In genomic region chr17:56294241-56294640, GRCm38 (mm10) we compare ENCODE assay signal across 29 mouse cellular contexts. TPM values are rescaled to one million over a fixed set of nuclear protein-coding genes. Genes with fewer than 3 reads are reported as not detected.
DNase-seq lines count a peak whose midpoint lies in the region; ATAC-seq and TF ChIP-seq lines count a peak whose summit lies in the region.
"Had no signal": no experiment of that assay in that cellular context is flagged by ENCODE, and none has a peak within 500 bp of the region (broad histone marks: within the 10 kb centered on the region; RNA-seq: fewer than 3 reads in every experiment).

No protein-coding gene starts in this region.

- no peak overlapping the region for H3K4me3 ChIP-seq in hindbrain, embryonic 16.5 days (ENCODE audit: low read length)
- H3K4me3 ChIP-seq in hindbrain, embryonic 12.5 days: no peak overlapping the region
- H3K4me3 ChIP-seq in thymus, adult 2 months (ENCODE audit: control insufficient read depth, insufficient read depth, low read length): no peak overlapping the region
- H3K4me3 ChIP-seq: erythroblast, embryonic 14.5 days; heart, embryonic 15.5 days; left cerebral cortex, adult 2 months; limb, embryonic 12.5 days; liver, embryonic 13.5 days; stomach, embryonic 15.5 days had no signal

- ATAC-seq in hindbrain, embryonic 16.5 days: 0 out of 2 replicates have a peak, but pooled peaks have one; percentile 15
- no peak for ATAC-seq in hindbrain, embryonic 12.5 days (ENCODE audit: low FRiP score)
- ATAC-seq: activated CD4-positive, CD25-positive, alpha-beta regulatory T cell, adult 4 months; forebrain, embryonic 14.5 days; intestine, embryonic 16.5 days; Patski had no signal

- no peak for TF ChIP-seq POLR2A in thymus, adult 2 months (IDR thresholded peaks at IDR 0.05; ENCODE audit: control insufficient read depth, extremely low read depth, insufficient read depth, low read length, poor library complexity)

- no peak overlapping the region for H3K9ac ChIP-seq in hindbrain, embryonic 16.5 days (ENCODE audit: low read depth, low read length)
- no peak overlapping the region for H3K9ac ChIP-seq in hindbrain, embryonic 12.5 days
- H3K9ac ChIP-seq: heart, embryonic 15.5 days; limb, embryonic 12.5 days; liver, embryonic 13.5 days; stomach, embryonic 15.5 days had no signal

- peak overlapping the region; percentile 54; the same call in 1 of the 2 replicates for H3K27ac ChIP-seq in hindbrain, embryonic 16.5 days (ENCODE audit: low read depth, low read length)
- no peak overlapping the region for H3K27ac ChIP-seq in hindbrain, embryonic 12.5 days
- peak overlapping the region; percentile 98 for H3K27ac ChIP-seq in thymus, adult 2 months (ENCODE audit: control insufficient read depth, insufficient read depth, low read length)
- H3K27ac ChIP-seq: heart, embryonic 15.5 days; kidney, postnatal 0 days; left cerebral cortex, adult 2 months; limb, embryonic 12.5 days; liver, embryonic 13.5 days; stomach, embryonic 15.5 days had no signal

- H3K4me1 ChIP-seq in hindbrain, embryonic 16.5 days (ENCODE audit: control insufficient read depth, insufficient read depth, low read depth, low read length): peaks cover 10% of the 10 kb centered on the region
- peaks cover 25% of the 10 kb centered on the region for H3K4me1 ChIP-seq in hindbrain, embryonic 12.5 days
- peaks cover 63% of the 10 kb centered on the region for H3K4me1 ChIP-seq in thymus, adult 2 months (replicated peaks; ENCODE audit: control insufficient read depth, insufficient read depth, low read length)

- H3K4me2 ChIP-seq in hindbrain, embryonic 16.5 days (ENCODE audit: low read length): no peak overlapping the region
- H3K4me2 ChIP-seq in hindbrain, embryonic 12.5 days (replicated peaks): no peak overlapping the region
- H3K4me2 ChIP-seq: heart, embryonic 15.5 days; limb, embryonic 12.5 days; liver, embryonic 13.5 days; stomach, embryonic 15.5 days had no signal

- WGBS in hindbrain, embryonic 16.5 days: 82% methylated on average over 19 of the region's 19 CpGs
- 87% methylated on average over 19 of the region's 19 CpGs for WGBS in hindbrain, embryonic 12.5 days
- 96% methylated on average over 19 of the region's 19 CpGs for WGBS in thymus, adult 2 months

- peak; percentile 27 for DNase-seq in thymus, adult 2 months
- no peak for DNase-seq in thymus, postnatal 10 days (ENCODE audit: low spot score in 2 of 2)
- DNase-seq in cerebellum, adult 8-10 months: peak; percentile 61
- peak; percentile 54 for DNase-seq in thymus, postnatal 4 days
- DNase-seq in adrenal gland, adult 18-20 months (ENCODE audit: low spot score in 2 of 2): no peak
- DNase-seq in adrenal gland, postnatal 25 days: no peak
- DNase-seq: liver, embryonic 13.5 days; midbrain, embryonic 14.5 days had no signal

- H3K27me3 ChIP-seq in hindbrain, embryonic 16.5 days (replicated peaks; ENCODE audit: control insufficient read depth, insufficient read depth, low read length): no peaks in the 10 kb centered on the region
- no peaks in the 10 kb centered on the region for H3K27me3 ChIP-seq in hindbrain, embryonic 12.5 days
- no peaks in the 10 kb centered on the region for H3K27me3 ChIP-seq in thymus, adult 2 months (ENCODE audit: control insufficient read depth, insufficient read depth, low read length)
- H3K27me3 ChIP-seq: heart, embryonic 15.5 days; limb, embryonic 12.5 days; liver, embryonic 13.5 days; Patski; stomach, embryonic 15.5 days had no signal

- no peaks in the 10 kb centered on the region for H3K36me3 ChIP-seq in hindbrain, embryonic 16.5 days (ENCODE audit: control insufficient read depth, insufficient read depth, low read length)
- H3K36me3 ChIP-seq in hindbrain, embryonic 12.5 days: no peaks in the 10 kb centered on the region
- no peaks in the 10 kb centered on the region for H3K36me3 ChIP-seq in thymus, adult 2 months (ENCODE audit: control insufficient read depth, insufficient read depth, low read length)
- H3K36me3 ChIP-seq: heart, embryonic 15.5 days; limb, embryonic 12.5 days; liver, embryonic 13.5 days; stomach, embryonic 15.5 days had no signal

- no peaks in the 10 kb centered on the region for H3K9me3 ChIP-seq in hindbrain, embryonic 16.5 days (ENCODE audit: control insufficient read depth, low read length)
- H3K9me3 ChIP-seq in hindbrain, embryonic 12.5 days (replicated peaks): no peaks in the 10 kb centered on the region
- H3K9me3 ChIP-seq: heart, embryonic 15.5 days; limb, embryonic 12.5 days; liver, embryonic 13.5 days; stomach, embryonic 15.5 days had no signal

- TF ChIP-seq CTCF in thymus, adult 2 months (IDR thresholded peaks at IDR 0.05; ENCODE audit: borderline replicate concordance, control insufficient read depth, extremely low read depth, insufficient read depth, low read length, poor library complexity): 0 out of 2 replicates have a peak, but pooled peaks have one; percentile 38

RNA-seq across cellular contexts. Expression of gene Plin3, which starts 1.6 kb away (rescaled TPM):
- 15.5 and 21.1 TPM in 2 replicates for polyA plus RNA-seq in hindbrain, embryonic 16.5 days (2015; fragmentation: Nextera tagmentation; extraction: Ambion mirVana)
- polyA plus RNA-seq in hindbrain, embryonic 12.5 days (2016; fragmentation: Nextera tagmentation; extraction: Ambion mirVana): 37.1 and 37.2 TPM in 2 replicates
- 29.3 and 33.0 TPM in 2 replicates for polyA plus RNA-seq in thymus, adult 2 months (2012; rRNA removed)
- total RNA-seq in adrenal gland, adult 18-20 months (2021): 10 to 100 TPM; 66.0 to 84.7 TPM
- total RNA-seq in adrenal gland, postnatal 25 days (2021): 59.7 and 102 TPM in 2 replicates

RNA-seq across cellular contexts. Expression of gene Arrdc5, which starts 5.8 kb away (rescaled TPM):
- polyA plus RNA-seq in hindbrain, embryonic 16.5 days (2015; fragmentation: Nextera tagmentation; extraction: Ambion mirVana): not detected in 2 replicates
- polyA plus RNA-seq in hindbrain, embryonic 12.5 days (2016; fragmentation: Nextera tagmentation; extraction: Ambion mirVana): not detected in 2 replicates
- not detected in 2 replicates for polyA plus RNA-seq in thymus, adult 2 months (2012; rRNA removed)
- not detected for total RNA-seq in adrenal gland, adult 18-20 months (2021)
- total RNA-seq in adrenal gland, postnatal 25 days (2021): not detected in 2 replicates
- total RNA-seq: adrenal gland, postnatal 4 days; gastrocnemius, adult 18-20 months; heart, adult 18-20 months; layer of hippocampus, adult 18-20 months; left cerebral cortex, adult 2 months; megakaryocyte progenitor cell, adult 5-6 weeks; neutrophil, adult 5-6 weeks had no signal
- polyA plus RNA-seq: activated CD4-positive, CD25-positive, alpha-beta regulatory T cell, adult 4 months; erythroblast, embryonic 14.5 days; forebrain, embryonic 14.5 days; heart, embryonic 15.5 days; hindbrain, embryonic 11.5 days; intestine, embryonic 16.5 days; kidney, postnatal 0 days; limb, embryonic 12.5 days; liver, embryonic 13.5 days; lung, embryonic 16.5 days; midbrain, embryonic 14.5 days; Patski; stomach, embryonic 15.5 days; urinary bladder, adult 2 months had no signal

RNA-seq across cellular contexts. Expression of gene Uhrf1, which starts 8.9 kb away (rescaled TPM):
- polyA plus RNA-seq in hindbrain, embryonic 16.5 days (2015; fragmentation: Nextera tagmentation; extraction: Ambion mirVana): 23.3 and 28.2 TPM in 2 replicates
- polyA plus RNA-seq in hindbrain, embryonic 12.5 days (2016; fragmentation: Nextera tagmentation; extraction: Ambion mirVana): 95.7 and 99.9 TPM in 2 replicates
- 154 and 258 TPM in 2 replicates for polyA plus RNA-seq in thymus, adult 2 months (2012; rRNA removed)
- 1 to 10 TPM; 1.8 to 3.1 TPM for total RNA-seq in adrenal gland, adult 18-20 months (2021)
- 14.1 and 14.8 TPM in 2 replicates for total RNA-seq in adrenal gland, postnatal 25 days (2021)

RNA-seq across cellular contexts. Expression of gene Ticam1, which starts 17.7 kb away (rescaled TPM):
- polyA plus RNA-seq in hindbrain, embryonic 16.5 days (2015; fragmentation: Nextera tagmentation; extraction: Ambion mirVana): 1.5 and 1.9 TPM in 2 replicates
- polyA plus RNA-seq in hindbrain, embryonic 12.5 days (2016; fragmentation: Nextera tagmentation; extraction: Ambion mirVana): 2.3 and 2.5 TPM in 2 replicates
- 21.6 and 23.1 TPM in 2 replicates for polyA plus RNA-seq in thymus, adult 2 months (2012; rRNA removed)
- 10 to 100 TPM; 23.1 to 26.7 TPM for total RNA-seq in adrenal gland, adult 18-20 months (2021)
- 25.1 and 28.8 TPM in 2 replicates for total RNA-seq in adrenal gland, postnatal 25 days (2021)

RNA-seq across cellular contexts. Expression of gene Kdm4b, which starts 31.6 kb away (rescaled TPM):
- 53.5 and 70.3 TPM in 2 replicates for polyA plus RNA-seq in hindbrain, embryonic 16.5 days (2015; fragmentation: Nextera tagmentation; extraction: Ambion mirVana)
- 75.3 and 86.9 TPM in 2 replicates for polyA plus RNA-seq in hindbrain, embryonic 12.5 days (2016; fragmentation: Nextera tagmentation; extraction: Ambion mirVana)
- polyA plus RNA-seq in thymus, adult 2 months (2012; rRNA removed): 94.1 and 117 TPM in 2 replicates
- 10 to 100 TPM; 31.9 to 39.9 TPM for total RNA-seq in adrenal gland, adult 18-20 months (2021)
- 38.1 and 52.4 TPM in 2 replicates for total RNA-seq in adrenal gland, postnatal 25 days (2021)

Comparison
In these comparisons a context has a peak if more than half of its experiments do, and no peak if none do; other contexts are left out.
1. DNase-seq: peak in thymus, adult 2 months (single experiment), cerebellum, adult 8-10 months (single experiment) and thymus, postnatal 4 days (single experiment); none in thymus, postnatal 10 days (0 of 2), adrenal gland, adult 18-20 months (0 of 2) and adrenal gland, postnatal 25 days (single experiment).